Mouse (Mus musculus) heart, embryonic 16.5 days (tissue): Measurements from ENCODE around the gene Rasl11b. TPM values are rescaled to one million over a fixed set of nuclear protein-coding genes. Genes with fewer than 3 reads are reported as not detected.

Experiments
- ATAC-seq: fragments of 200-750 bp; cut with Nextera tagmentation; replicated peaks from 2 replicates; pipeline ENCODE4 v1.8.0; 2017; ENCODE audit warnings: moderate number of reproducible peaks; ENCODE audit not compliant: insufficient read depth, low FRiP score; ENCODE audit errors: extremely low read depth
- H3K27ac ChIP-seq: fragments of 300-500 bp; sonication (generic); 2 replicates; pipeline ENCODE4 v1.5.1; 2014; ENCODE audit warnings: mild to moderate bottlenecking, low read length, control low read depth, moderate library complexity
- H3K27me3 ChIP-seq: fragments of 300-500 bp; sonication (generic); 2 replicates; pipeline ENCODE4 v1.6.1; 2014; ENCODE audit warnings: low read length, mixed read lengths; ENCODE audit not compliant: control insufficient read depth, insufficient read depth
- H3K36me3 ChIP-seq: fragments of 300-500 bp; sonication (generic); 2 replicates; pipeline ENCODE4 v1.6.1; 2014; ENCODE audit not compliant: control insufficient read depth, insufficient read depth
- H3K4me1 ChIP-seq: fragments of 300-500 bp; sonication (generic); 2 replicates; pipeline ENCODE4 v1.6.1; 2014; ENCODE audit warnings: low read length, mixed read lengths; ENCODE audit not compliant: control insufficient read depth, insufficient read depth
- H3K4me2 ChIP-seq: fragments of 300-500 bp; sonication (generic); 2 replicates; pipeline ENCODE4 v1.6.1; 2014; ENCODE audit warnings: low read depth, mild to moderate bottlenecking, control low read depth, low read length
- H3K4me3 ChIP-seq: fragments of 300-500 bp; sonication (generic); 2 replicates; pipeline ENCODE4 v1.5.1; 2014; ENCODE audit warnings: mild to moderate bottlenecking, control low read depth, low read length
- H3K9ac ChIP-seq: fragments of 300-500 bp; sonication (generic); 2 replicates; pipeline ENCODE4 v1.6.1; 2014; ENCODE audit warnings: low read length, control low read depth
- H3K9me3 ChIP-seq: fragments of 300-500 bp; sonication (generic); replicated peaks from 2 replicates; pipeline ENCODE4 v1.6.1; 2016; ENCODE audit warnings: low read length; ENCODE audit not compliant: control insufficient read depth
- WGBS: fragments of 180-500 bp; shearing (Covaris S2); extraction: QIAGEN DNeasy Blood & Tissue Kit; methylation state at CpG from one replicate; pipeline ENCODE4 v1.1.7; 2014; 5-methylcytosine and 5-hydroxymethylcytosine counted together
- polyA plus RNA-seq: library from polyadenylated mRNA; unstranded; fragments of >200 nt; fragmentation: Nextera tagmentation; extraction: Ambion mirVana; gene quantifications from 2 replicates; pipeline ENCODE4 v1.2.1, GENCODE M21; 2015

Rasl11b gene
- 101 and 112 TPM in 2 replicates for polyA plus RNA-seq

- Histone ChIP-seq H3K4me3 (peak within 1 kb of the TSS; percentile 81), H3K4me1 (peaks cover 48% of the 10 kb centered on the region), H3K4me2 (peak within 1 kb of the TSS; percentile 94), H3K9me3 (no peaks in the 10 kb centered on the region), H3K27ac (peak within 1 kb of the TSS; percentile 89), H3K36me3 (peaks cover 27% of the 10 kb centered on the region), H3K27me3 (no peaks in the 10 kb centered on the region), H3K9ac (peak within 1 kb of the TSS; percentile 95)
- under 1% methylated on average over 80 of the region's 82 CpGs for WGBS
- ATAC-seq, result peak; percentile 93
Observed at GRCm38 (mm10) chr5:74194841-74195613, at the start of gene Rasl11b. TSS of gene Rasl11b (plus strand) at chr5:74195286.

- H3K4me2 ChIP-seq, result peak overlapping the region; percentile 36; the same call in 1 of the 2 replicates
Observed at GRCm38 (mm10) chr5:74147631-74148030, 47.5 kb upstream of the Rasl11b start.

GRCm38 (mm10) chr5:74149975-74150374, 45.1 kb upstream of the Rasl11b start:
- peaks cover 16% of the 10 kb centered on the region for H3K4me1 ChIP-seq
- 67% methylated on average over 6 of the region's 6 CpGs for WGBS
- no peak overlapping the region for H3K9ac ChIP-seq
- H3K4me2 ChIP-seq, result no peak overlapping the region
- no peaks in the 10 kb centered on the region for H3K36me3 ChIP-seq
- H3K4me3 ChIP-seq, result no peak overlapping the region
- no peak overlapping the region for H3K27ac ChIP-seq
- H3K9me3 ChIP-seq, result no peaks in the 10 kb centered on the region
- no peaks in the 10 kb centered on the region for H3K27me3 ChIP-seq
- no peak for ATAC-seq

More at GRCm38 (mm10) chr5:74147631-74148030, 47.5 kb upstream of the Rasl11b start:
- Histone ChIP-seq H3K9ac (peak overlapping the region; percentile 67), H3K9me3 (no peaks in the 10 kb centered on the region), H3K27me3 (no peaks in the 10 kb centered on the region), H3K4me3 (peak overlapping the region; percentile 5; the same call in 1 of the 2 replicates), H3K36me3 (no peaks in the 10 kb centered on the region), H3K4me1 (peaks cover 22% of the 10 kb centered on the region), H3K27ac (peak overlapping the region; percentile 95)
- peak; percentile 88 for ATAC-seq
- 30% methylated on average over 10 of the region's 10 CpGs for WGBS

- Histone ChIP-seq H3K27me3 (no peaks in the 10 kb centered on the region), H3K4me3 (no peak overlapping the region), H3K9ac (no peak overlapping the region), H3K4me1 (peaks cover 14% of the 10 kb centered on the region), H3K9me3 (no peaks in the 10 kb centered on the region), H3K27ac (no peak overlapping the region), H3K4me2 (no peak overlapping the region), H3K36me3 (no peaks in the 10 kb centered on the region)
- no peak for ATAC-seq
- WGBS, result 81% methylated on average over 11 of the region's 11 CpGs
Observed at GRCm38 (mm10) chr5:74151774-74152173, 43.3 kb upstream of the Rasl11b start.

- WGBS, result 68% methylated on average over 7 of the region's 7 CpGs
- H3K9me3 ChIP-seq, result 0 out of 2 replicates have a peak, but pooled peaks cover 4% of the 10 kb centered on the region
Observed at GRCm38 (mm10) chr5:74155860-74156351, 39.2 kb upstream of the Rasl11b start.

GRCm38 (mm10) chr5:74158929-74159632, 36.0 kb upstream of the Rasl11b start:
- WGBS, result 89% methylated on average over 6 of the region's 6 CpGs
- Histone ChIP-seq H3K4me3 (no peak overlapping the region), H3K4me1 (peaks cover 43% of the 10 kb centered on the region), H3K36me3 (no peaks in the 10 kb centered on the region), H3K27ac (peak overlapping the region; percentile 95), H3K9ac (no peak overlapping the region), H3K27me3 (no peaks in the 10 kb centered on the region), H3K4me2 (no peak overlapping the region), H3K9me3 (0 out of 2 replicates have a peak, but pooled peaks cover 4% of the 10 kb centered on the region)
- ATAC-seq, result no peak

More at GRCm38 (mm10) chr5:74155860-74156351, 39.2 kb upstream of the Rasl11b start:
- Histone ChIP-seq H3K4me2 (no peak overlapping the region), H3K27me3 (no peaks in the 10 kb centered on the region), H3K9ac (no peak overlapping the region), H3K36me3 (no peaks in the 10 kb centered on the region), H3K4me1 (peaks cover 20% of the 10 kb centered on the region), H3K4me3 (no peak overlapping the region), H3K27ac (no peak overlapping the region)
- ATAC-seq, result no peak

GRCm38 (mm10) chr5:74159906-74160305, 35.2 kb upstream of the Rasl11b start:
- Histone ChIP-seq H3K4me2 (no peak overlapping the region), H3K9me3 (0 out of 2 replicates have a peak, but pooled peaks cover 4% of the 10 kb centered on the region), H3K27ac (peak overlapping the region; percentile 95), H3K4me3 (no peak overlapping the region), H3K36me3 (no peaks in the 10 kb centered on the region), H3K9ac (no peak overlapping the region; the same call in 1 of the 2 replicates), H3K4me1 (peaks cover 47% of the 10 kb centered on the region), H3K27me3 (no peaks in the 10 kb centered on the region)
- no peak for ATAC-seq
- 19% methylated on average over 7 of the region's 7 CpGs for WGBS

- H3K4me2 ChIP-seq, result no peak overlapping the region
- no peak overlapping the region; the same call in 1 of the 2 replicates for H3K9ac ChIP-seq
- no peaks in the 10 kb centered on the region for H3K27me3 ChIP-seq
- WGBS, result 48% methylated on average over 4 of the region's 4 CpGs
- H3K27ac ChIP-seq, result peak overlapping the region; percentile 95
- 0 out of 2 replicates have a peak, but pooled peaks cover 4% of the 10 kb centered on the region for H3K9me3 ChIP-seq
- peaks cover 47% of the 10 kb centered on the region for H3K4me1 ChIP-seq
- no peak overlapping the region for H3K4me3 ChIP-seq
- no peak for ATAC-seq
- no peaks in the 10 kb centered on the region for H3K36me3 ChIP-seq
Observed at GRCm38 (mm10) chr5:74160349-74160748, 34.7 kb upstream of the Rasl11b start.
